Mouse (Mus musculus): ENCODE measurements around the gene Ikzf3. TPM values are rescaled to one million over a fixed set of nuclear protein-coding genes. Genes with fewer than 3 reads are reported as not detected.
A peak's percentile ranks its signal among the peaks of the same experiment; 100 is the strongest.

The Ikzf3 gene
- not detected in 2 replicates for polyA plus RNA-seq (2014; fragmentation: Nextera tagmentation; extraction: Ambion mirVana)

DNA sequence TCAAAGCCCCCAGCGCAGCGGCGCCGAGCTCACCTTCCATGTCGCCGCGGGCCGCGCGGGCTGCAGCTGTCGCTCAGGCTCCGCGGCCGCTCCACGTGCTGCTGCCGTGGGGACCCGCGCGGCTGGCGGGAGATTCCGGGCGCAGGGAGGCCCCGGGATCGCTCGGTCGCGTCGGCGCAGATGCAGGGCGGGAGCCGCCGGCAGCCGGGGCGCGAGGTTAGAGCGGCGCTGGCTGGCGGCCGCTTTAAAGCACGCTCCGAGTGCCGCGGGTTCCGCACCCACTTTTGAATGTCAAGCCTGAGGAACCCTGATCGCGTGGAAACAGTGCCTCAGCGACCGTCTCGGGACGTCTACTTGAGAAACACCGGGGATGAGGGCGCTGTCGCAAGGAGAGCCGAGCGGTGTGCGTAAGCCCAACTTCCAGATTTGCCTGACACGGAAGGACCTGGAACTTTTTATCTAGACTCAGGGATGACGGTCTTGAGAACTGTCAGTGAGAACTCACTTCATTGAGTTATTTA lies at the start of gene Ikzf3:
Gene Ikzf3 (minus strand): TSS at position 321 of the 521 bp plus-strand sequence.
- 1% methylated on average over 57 of the region's 58 CpGs for WGBS
- H3K27me3 ChIP-seq (ENCODE audit: control insufficient read depth, insufficient read depth, low read length), result peaks cover 67% of the 10 kb centered on the region
- no peaks in the 10 kb centered on the region for H3K36me3 ChIP-seq (ENCODE audit: control insufficient read depth, insufficient read depth, low read length)
- no peak within 1 kb of the TSS for H3K27ac ChIP-seq (ENCODE audit: low read depth, low read length)
- peak within 1 kb of the TSS; percentile 37; the same call in 1 of the 2 replicates for H3K9ac ChIP-seq (ENCODE audit: low read length)
- peak within 1 kb of the TSS; percentile 37 for H3K4me3 ChIP-seq (ENCODE audit: low read depth, low read length)
- no peak for ATAC-seq (ENCODE audit: insufficient read depth, low FRiP score, low TSS enrichment)
- H3K9me3 ChIP-seq (ENCODE audit: control insufficient read depth, low read length), result no peaks in the 10 kb centered on the region
- H3K4me1 ChIP-seq (ENCODE audit: control insufficient read depth, insufficient read depth, low read length), result peaks cover 4% of the 10 kb centered on the region; the same call in 1 of the 2 replicates
- H3K4me2 ChIP-seq (ENCODE audit: low read depth), result peak within 1 kb of the TSS; percentile 65
- DNase-seq (ENCODE audit: low spot score), result peak; percentile 64

DNA sequence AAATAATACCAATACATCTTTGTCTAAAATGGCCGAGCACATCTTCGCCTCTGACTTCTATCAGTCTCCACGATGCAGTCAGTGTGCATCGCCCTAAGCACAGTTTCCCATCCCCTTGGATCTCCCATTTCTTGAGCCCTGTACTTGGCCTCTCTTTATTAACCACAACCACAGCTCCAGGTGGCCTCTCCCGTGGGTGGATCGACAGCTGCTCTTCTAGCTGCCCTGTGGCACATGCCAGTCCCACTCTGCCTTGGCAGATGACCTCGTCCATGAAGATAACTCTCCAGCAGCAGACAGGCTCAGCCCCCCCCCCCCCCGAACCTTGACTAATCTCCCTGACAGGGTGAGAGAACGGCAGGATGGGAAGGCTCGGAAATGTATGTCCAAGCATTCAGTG lies 49.6 kb upstream of the Ikzf3 start:
- Histone ChIP-seq H3K27me3 (ENCODE audit: control insufficient read depth, insufficient read depth, low read length) (peaks cover 7% of the 10 kb centered on the region; the same call in 1 of the 2 replicates), H3K9me3 (ENCODE audit: control insufficient read depth, low read length) (no peaks in the 10 kb centered on the region), H3K4me1 (ENCODE audit: control insufficient read depth, insufficient read depth, low read length) (no peaks in the 10 kb centered on the region), H3K4me2 (ENCODE audit: low read depth) (no peak overlapping the region), H3K4me3 (ENCODE audit: low read depth, low read length) (no peak overlapping the region), H3K36me3 (ENCODE audit: control insufficient read depth, insufficient read depth, low read length) (no peaks in the 10 kb centered on the region), H3K27ac (ENCODE audit: low read depth, low read length) (no peak overlapping the region), H3K9ac (ENCODE audit: low read length) (no peak overlapping the region)
- ATAC-seq (ENCODE audit: insufficient read depth, low FRiP score, low TSS enrichment), result no peak
- 81% methylated on average over 10 of the region's 10 CpGs for WGBS
- DNase-seq (ENCODE audit: low spot score), result no peak

DNA sequence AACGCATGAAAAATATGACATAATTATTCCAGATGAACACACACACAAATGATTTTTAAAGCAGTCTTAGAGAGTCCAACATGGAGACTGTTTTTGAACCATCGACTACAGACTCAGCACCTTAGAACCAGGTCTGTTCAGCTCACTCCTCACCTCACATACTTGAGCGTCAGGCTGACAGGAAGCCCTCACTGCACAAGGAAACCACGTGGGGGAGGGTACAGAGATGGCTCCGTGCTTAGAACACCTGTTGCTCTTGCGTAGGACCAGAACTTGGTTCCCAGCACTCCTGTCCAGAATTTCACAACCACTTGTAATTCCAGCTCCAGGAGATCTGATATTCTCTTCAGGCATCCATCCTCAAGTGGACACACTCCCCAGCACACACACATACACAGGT lies 49.2 kb upstream of the Ikzf3 start:
- no peaks in the 10 kb centered on the region for H3K9me3 ChIP-seq (ENCODE audit: control insufficient read depth, low read length)
- WGBS, result 74% methylated on average over 6 of the region's 6 CpGs

DNA sequence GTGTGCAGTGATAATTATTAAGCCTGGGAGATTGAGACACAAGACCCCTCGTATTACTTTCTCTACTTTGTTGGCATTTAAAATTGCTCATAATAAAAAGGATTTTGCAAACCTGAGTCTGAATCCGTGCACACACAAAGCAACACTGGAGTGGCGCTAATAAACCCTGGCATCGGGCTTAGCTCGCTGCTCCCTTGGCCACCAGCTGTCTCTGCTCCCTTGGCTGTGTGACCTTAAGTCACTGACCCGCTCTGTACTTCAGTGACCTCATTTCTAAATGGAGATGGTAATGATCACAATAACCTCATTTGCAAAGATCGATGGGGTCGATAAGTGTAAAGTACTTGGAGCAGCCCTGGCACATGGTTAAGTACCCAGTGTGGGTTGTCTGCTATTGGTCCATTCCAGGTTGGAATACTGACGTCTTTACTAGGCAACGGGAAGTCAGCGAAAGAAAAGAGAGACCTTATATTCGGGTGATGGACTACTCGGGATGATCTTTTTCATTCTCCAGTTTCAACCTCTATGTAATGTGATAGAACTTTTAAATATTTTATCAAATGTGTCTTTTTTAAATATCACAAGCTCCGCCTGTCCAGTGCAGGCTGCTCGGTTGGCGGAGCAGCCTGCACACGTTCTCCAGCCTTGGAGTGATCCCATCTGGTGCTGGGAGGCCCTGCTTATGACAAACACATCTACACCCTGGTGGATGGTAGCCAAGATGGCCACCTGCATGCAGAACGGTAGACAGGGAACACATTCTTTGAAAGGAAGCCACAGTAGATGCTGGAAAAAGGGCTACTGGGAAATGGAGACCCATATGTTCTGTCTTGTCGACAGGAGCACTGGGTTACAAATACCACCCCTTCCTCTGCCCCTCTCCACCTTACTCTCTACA lies 45.0 kb upstream of the Ikzf3 start:
- 77% methylated on average over 19 of the region's 19 CpGs for WGBS
- no peaks in the 10 kb centered on the region for H3K9me3 ChIP-seq (ENCODE audit: control insufficient read depth, low read length)
- H3K36me3 ChIP-seq (ENCODE audit: control insufficient read depth, insufficient read depth, low read length), result no peaks in the 10 kb centered on the region
- H3K9ac ChIP-seq (ENCODE audit: low read length), result no peak overlapping the region
- H3K27me3 ChIP-seq (ENCODE audit: control insufficient read depth, insufficient read depth, low read length), result no peaks in the 10 kb centered on the region
- no peak overlapping the region for H3K4me3 ChIP-seq (ENCODE audit: low read depth, low read length)
- H3K4me2 ChIP-seq (ENCODE audit: low read depth), result no peak overlapping the region
- no peak overlapping the region for H3K27ac ChIP-seq (ENCODE audit: low read depth, low read length)
- peaks cover 17% of the 10 kb centered on the region for H3K4me1 ChIP-seq (ENCODE audit: control insufficient read depth, insufficient read depth, low read length)
- ATAC-seq (ENCODE audit: insufficient read depth, low FRiP score, low TSS enrichment), result no peak
- no peak for DNase-seq (ENCODE audit: low spot score)

More for the DNA sequence above, 49.2 kb upstream of the Ikzf3 start:
- Histone ChIP-seq H3K36me3 (ENCODE audit: control insufficient read depth, insufficient read depth, low read length) (no peaks in the 10 kb centered on the region), H3K4me3 (ENCODE audit: low read depth, low read length) (no peak overlapping the region), H3K4me1 (ENCODE audit: control insufficient read depth, insufficient read depth, low read length) (no peaks in the 10 kb centered on the region), H3K27me3 (ENCODE audit: control insufficient read depth, insufficient read depth, low read length) (peaks cover 7% of the 10 kb centered on the region; the same call in 1 of the 2 replicates), H3K27ac (ENCODE audit: low read depth, low read length) (no peak overlapping the region), H3K4me2 (ENCODE audit: low read depth) (no peak overlapping the region), H3K9ac (ENCODE audit: low read length) (no peak overlapping the region)
- no peak for ATAC-seq (ENCODE audit: insufficient read depth, low FRiP score, low TSS enrichment)
- no peak for DNase-seq (ENCODE audit: low spot score)

DNA sequence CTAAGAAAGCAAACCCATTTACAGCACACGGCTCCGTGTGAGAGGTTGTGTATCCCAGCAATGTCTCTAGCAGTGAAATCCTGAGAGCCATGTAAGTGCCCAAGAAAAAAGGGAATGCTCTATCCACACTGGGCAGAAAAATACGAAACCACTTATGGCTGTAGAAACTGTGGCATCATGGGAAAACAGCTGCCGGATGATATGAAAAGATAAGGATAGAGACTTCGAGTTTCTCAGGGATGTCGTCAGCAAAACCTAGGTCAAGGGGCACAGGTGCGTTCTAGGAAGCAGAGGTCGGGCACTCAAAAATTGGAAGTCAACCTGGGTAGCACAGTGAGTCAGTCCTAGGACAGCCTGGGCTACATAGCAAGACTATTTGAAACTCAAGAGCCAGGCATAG lies 43.5 kb upstream of the Ikzf3 start:
- peaks cover 23% of the 10 kb centered on the region for H3K4me1 ChIP-seq (ENCODE audit: control insufficient read depth, insufficient read depth, low read length)
- no peaks in the 10 kb centered on the region for H3K27me3 ChIP-seq (ENCODE audit: control insufficient read depth, insufficient read depth, low read length)
- H3K9me3 ChIP-seq (ENCODE audit: control insufficient read depth, low read length), result no peaks in the 10 kb centered on the region
- H3K36me3 ChIP-seq (ENCODE audit: control insufficient read depth, insufficient read depth, low read length), result no peaks in the 10 kb centered on the region
- ATAC-seq (ENCODE audit: insufficient read depth, low FRiP score, low TSS enrichment) (no peak), DNase-seq (ENCODE audit: low spot score) (no peak)
- H3K9ac ChIP-seq (ENCODE audit: low read length), result no peak overlapping the region
- WGBS, result 85% methylated on average over 8 of the region's 8 CpGs
- H3K4me2 ChIP-seq (ENCODE audit: low read depth), result no peak overlapping the region
- H3K4me3 ChIP-seq (ENCODE audit: low read depth, low read length), result no peak overlapping the region
- H3K27ac ChIP-seq (ENCODE audit: low read depth, low read length), result no peak overlapping the region

DNA sequence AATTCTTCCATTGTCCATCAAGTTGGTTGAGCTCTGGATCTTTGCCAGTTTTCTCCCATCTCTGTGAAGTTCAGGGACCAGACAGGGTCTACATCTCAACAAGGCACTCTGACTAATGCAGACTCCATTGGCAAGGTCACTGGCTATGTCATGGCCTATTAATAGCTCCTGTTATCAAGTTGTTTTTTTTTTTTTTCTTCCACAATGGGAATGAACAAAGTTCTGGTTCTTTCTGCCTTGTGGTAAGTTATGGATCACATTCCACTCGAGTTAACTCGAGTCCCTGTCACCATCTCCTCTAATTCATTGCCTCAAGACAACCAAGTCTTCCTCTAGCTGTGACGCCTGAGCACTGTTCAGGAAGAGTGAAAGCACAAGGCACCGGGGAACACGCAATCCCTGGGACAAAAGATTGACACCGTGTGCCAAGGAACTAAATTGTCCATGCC lies 43.0 kb upstream of the Ikzf3 start:
- Histone ChIP-seq H3K27ac (ENCODE audit: low read depth, low read length) (no peak overlapping the region), H3K4me1 (ENCODE audit: control insufficient read depth, insufficient read depth, low read length) (peaks cover 23% of the 10 kb centered on the region), H3K27me3 (ENCODE audit: control insufficient read depth, insufficient read depth, low read length) (no peaks in the 10 kb centered on the region), H3K36me3 (ENCODE audit: control insufficient read depth, insufficient read depth, low read length) (no peaks in the 10 kb centered on the region), H3K4me3 (ENCODE audit: low read depth, low read length) (no peak overlapping the region), H3K9me3 (ENCODE audit: control insufficient read depth, low read length) (no peaks in the 10 kb centered on the region), H3K4me2 (ENCODE audit: low read depth) (no peak overlapping the region), H3K9ac (ENCODE audit: low read length) (no peak overlapping the region)
- WGBS, result 70% methylated on average over 6 of the region's 6 CpGs
- DNase-seq (ENCODE audit: low spot score) (no peak), ATAC-seq (ENCODE audit: insufficient read depth, low FRiP score, low TSS enrichment) (no peak)

DNA sequence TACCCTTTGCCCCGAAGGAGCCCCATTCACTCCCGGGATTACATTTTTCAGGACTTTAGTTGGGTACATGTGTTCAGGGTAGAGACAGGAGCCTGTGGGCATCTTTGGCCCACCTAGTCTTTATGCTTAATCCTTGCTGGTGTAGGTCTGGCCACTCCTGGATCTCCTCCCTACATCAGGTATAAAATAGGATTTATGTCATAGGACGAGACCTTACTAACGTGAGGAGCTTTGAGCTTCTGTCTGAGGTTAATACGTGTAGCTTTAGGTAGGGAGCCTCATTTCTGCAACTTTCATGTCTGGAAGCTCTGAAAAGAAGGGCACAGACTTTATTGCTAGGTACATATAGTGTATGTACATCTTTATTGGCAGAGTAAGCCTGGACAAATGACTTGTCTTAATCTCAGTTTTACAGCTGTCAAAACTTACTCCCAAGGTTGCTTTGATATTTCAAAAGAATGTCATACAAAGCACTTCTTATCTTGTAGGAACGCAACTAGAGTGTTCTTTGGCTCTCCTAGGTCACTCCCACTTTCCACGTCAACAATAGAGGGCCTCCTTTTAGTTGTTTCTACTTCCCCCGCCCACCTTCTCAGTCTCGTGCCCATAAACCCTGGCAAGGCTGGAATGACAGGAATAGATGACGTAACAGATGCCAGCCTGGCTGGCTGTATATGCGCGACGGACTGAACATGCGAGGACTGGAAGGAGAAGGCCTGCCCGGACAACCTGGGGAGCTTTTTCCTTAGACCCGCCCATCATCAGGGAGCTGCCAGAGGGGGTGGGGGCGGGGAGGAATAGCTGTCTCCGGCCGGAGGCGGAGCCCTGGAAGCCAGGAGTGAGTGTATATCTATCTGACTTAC lies 42.1 kb upstream of the Ikzf3 start:
- WGBS, result 7% methylated on average over 20 of the region's 20 CpGs
- Histone ChIP-seq H3K36me3 (ENCODE audit: control insufficient read depth, insufficient read depth, low read length) (peaks cover 6% of the 10 kb centered on the region), H3K27ac (ENCODE audit: low read depth, low read length) (peak overlapping the region; percentile 49; the same call in 1 of the 2 replicates), H3K9me3 (ENCODE audit: control insufficient read depth, low read length) (no peaks in the 10 kb centered on the region), H3K9ac (ENCODE audit: low read length) (peak overlapping the region; percentile 27), H3K4me1 (ENCODE audit: control insufficient read depth, insufficient read depth, low read length) (peaks cover 23% of the 10 kb centered on the region), H3K27me3 (ENCODE audit: control insufficient read depth, insufficient read depth, low read length) (no peaks in the 10 kb centered on the region), H3K4me2 (ENCODE audit: low read depth) (peak overlapping the region; percentile 44), H3K4me3 (ENCODE audit: low read depth, low read length) (peak overlapping the region; percentile 82)
- ATAC-seq (ENCODE audit: insufficient read depth, low FRiP score, low TSS enrichment) (no peak), DNase-seq (ENCODE audit: low spot score) (peak; percentile 60)

DNA sequence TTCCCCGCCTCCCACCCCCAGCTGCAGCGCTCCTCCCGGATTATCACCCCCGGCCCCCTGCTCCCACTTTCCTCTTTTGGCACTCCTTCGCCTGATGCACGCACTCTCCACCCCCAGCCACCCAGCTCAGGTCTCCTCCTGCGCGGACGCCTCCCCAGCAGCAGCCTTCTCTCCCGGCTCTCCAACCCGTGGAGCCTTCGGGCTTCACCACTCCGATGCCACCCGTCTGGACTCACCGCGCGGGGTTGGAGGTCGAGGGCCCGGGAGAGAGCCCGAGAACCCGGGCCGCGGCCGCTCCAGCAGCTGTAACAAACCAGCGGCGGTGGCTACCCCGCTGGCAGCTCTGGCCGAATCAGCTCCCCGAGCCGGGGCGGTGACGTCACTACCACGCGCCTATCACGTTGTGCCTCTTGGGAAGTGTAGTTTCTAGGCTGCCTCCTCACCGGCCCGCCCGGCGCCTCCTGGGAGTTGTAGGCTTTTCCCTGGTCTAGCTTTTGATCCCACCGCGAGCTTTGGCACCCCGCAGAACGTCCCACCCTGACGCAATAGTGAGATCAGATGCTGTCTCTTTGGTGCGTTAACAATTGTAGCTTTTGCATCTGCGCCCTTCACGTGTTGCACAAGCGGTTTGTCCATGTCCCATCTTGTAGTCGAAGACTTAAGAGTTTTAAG lies 41.2 kb upstream of the Ikzf3 start, which contains the start of gene Ormdl3:
Gene Ormdl3 (minus strand): TSS at position 477 of the 672 bp plus-strand sequence.
- H3K36me3 ChIP-seq (ENCODE audit: control insufficient read depth, insufficient read depth, low read length), result peaks cover 7% of the 10 kb centered on the region
- H3K9ac ChIP-seq (ENCODE audit: low read length), result peak within 1 kb of the TSS; percentile 76
- WGBS, result under 1% methylated on average over 48 of the region's 49 CpGs

More for the DNA sequence above, 41.2 kb upstream of the Ikzf3 start, which contains the start of gene Ormdl3:
- Histone ChIP-seq H3K4me2 (ENCODE audit: low read depth) (peak within 1 kb of the TSS; percentile 81), H3K9me3 (ENCODE audit: control insufficient read depth, low read length) (no peaks in the 10 kb centered on the region), H3K27ac (ENCODE audit: low read depth, low read length) (peak within 1 kb of the TSS; percentile 49; the same call in 1 of the 2 replicates), H3K4me1 (ENCODE audit: control insufficient read depth, insufficient read depth, low read length) (peaks cover 23% of the 10 kb centered on the region), H3K4me3 (ENCODE audit: low read depth, low read length) (peak within 1 kb of the TSS; percentile 82), H3K27me3 (ENCODE audit: control insufficient read depth, insufficient read depth, low read length) (no peaks in the 10 kb centered on the region)
- DNase-seq (ENCODE audit: low spot score) (peak; percentile 98), ATAC-seq (ENCODE audit: insufficient read depth, low FRiP score, low TSS enrichment) (peak; percentile 94)
